Mouse (Mus musculus) intestine, embryonic 15.5 days (tissue): Measurements from ENCODE around the gene Gm49405. TPM values are rescaled to one million over a fixed set of nuclear protein-coding genes. Genes with fewer than 3 reads are reported as not detected.

Source experiments
- ATAC-seq: fragments of 200-750 bp; cut with Nextera tagmentation; 2 replicates; pipeline ENCODE4 v1.8.0; 2017; ENCODE audit warnings: moderate TSS enrichment, moderate library complexity
- H3K27ac ChIP-seq: fragments of 300-500 bp; sonication (generic); 2 replicates; pipeline ENCODE4 v1.5.1; 2015; ENCODE audit warnings: mild to moderate bottlenecking, inconsistent platforms
- H3K27me3 ChIP-seq: fragments of 300-500 bp; sonication (generic); replicated peaks from 2 replicates; pipeline ENCODE4 v1.6.1; 2015; ENCODE audit warnings: inconsistent platforms
- H3K36me3 ChIP-seq: fragments of 300-500 bp; sonication (generic); 2 replicates; pipeline ENCODE4 v1.6.1; 2015; ENCODE audit warnings: inconsistent platforms
- H3K4me1 ChIP-seq: fragments of 300-500 bp; sonication (generic); replicated peaks from 2 replicates; pipeline ENCODE4 v1.6.1; 2015; ENCODE audit warnings: inconsistent platforms
- H3K4me2 ChIP-seq: fragments of 300-500 bp; sonication (generic); replicated peaks from 2 replicates; pipeline ENCODE4 v1.6.1; 2015; ENCODE audit warnings: mild to moderate bottlenecking, inconsistent platforms
- H3K4me3 ChIP-seq: fragments of 300-500 bp; sonication (generic); replicated peaks from 2 replicates; pipeline ENCODE4 v1.5.1; 2015; ENCODE audit warnings: inconsistent platforms
- H3K9ac ChIP-seq: fragments of 300-500 bp; sonication (generic); 2 replicates; pipeline ENCODE4 v1.6.1; 2015; ENCODE audit warnings: inconsistent platforms
- H3K9me3 ChIP-seq: fragments of 300-500 bp; sonication (generic); 2 replicates; pipeline ENCODE4 v1.6.1; 2016; ENCODE audit warnings: inconsistent platforms
- WGBS: fragments of 180-500 bp; shearing (Covaris S2); methylation state at CpG from one replicate; pipeline ENCODE4 v1.1.7; 2015; 5-methylcytosine and 5-hydroxymethylcytosine counted together
- polyA plus RNA-seq: library from polyadenylated mRNA; unstranded; fragments of >200 nt; fragmentation: Nextera tagmentation; extraction: Ambion mirVana; gene quantifications from 2 replicates; pipeline ENCODE4 v1.2.1, GENCODE M21; 2015

The Gm49405 gene
- polyA plus RNA-seq, 1 experiment from 2014 or later: 2.1 TPM

DNA sequence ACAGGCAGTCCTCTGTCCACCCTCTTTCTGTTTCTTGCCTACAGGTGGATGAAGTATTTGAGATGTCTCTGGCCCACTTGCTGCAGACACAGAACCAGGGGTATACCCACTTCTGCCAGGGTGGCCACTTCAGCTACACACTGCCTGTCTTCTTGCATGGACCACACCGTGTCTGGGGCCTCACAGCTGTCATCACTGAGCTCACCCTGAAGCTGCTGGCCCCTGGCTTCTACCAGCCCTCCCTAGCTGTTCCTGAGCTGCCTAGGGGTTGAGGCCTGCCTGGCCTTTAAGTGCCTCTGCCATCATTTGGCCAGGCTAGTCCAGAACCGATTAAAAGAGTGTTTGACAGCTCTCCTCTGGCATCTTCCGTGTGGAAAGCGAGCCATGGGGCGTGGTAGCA lies 1.3 kb downstream of the Gm49405 start:
- H3K4me2 ChIP-seq: peak overlapping the region; percentile 79
- H3K27ac ChIP-seq: 0 out of 2 replicates have a peak overlapping the region, but pooled peaks have one; percentile 6
- H3K9me3 ChIP-seq: no peaks in the 10 kb centered on the region
- ATAC-seq: no peak
- H3K4me1 ChIP-seq: peaks cover 26% of the 10 kb centered on the region
- no peaks in the 10 kb centered on the region for H3K27me3 ChIP-seq
- peak overlapping the region; percentile 61; the same call in 1 of the 2 replicates for H3K4me3 ChIP-seq
- 75% methylated on average over 5 of the region's 5 CpGs for WGBS
- no peaks in the 10 kb centered on the region; the same call in 1 of the 2 replicates for H3K36me3 ChIP-seq
- peak overlapping the region; percentile 92; the same call in 1 of the 2 replicates for H3K9ac ChIP-seq

DNA sequence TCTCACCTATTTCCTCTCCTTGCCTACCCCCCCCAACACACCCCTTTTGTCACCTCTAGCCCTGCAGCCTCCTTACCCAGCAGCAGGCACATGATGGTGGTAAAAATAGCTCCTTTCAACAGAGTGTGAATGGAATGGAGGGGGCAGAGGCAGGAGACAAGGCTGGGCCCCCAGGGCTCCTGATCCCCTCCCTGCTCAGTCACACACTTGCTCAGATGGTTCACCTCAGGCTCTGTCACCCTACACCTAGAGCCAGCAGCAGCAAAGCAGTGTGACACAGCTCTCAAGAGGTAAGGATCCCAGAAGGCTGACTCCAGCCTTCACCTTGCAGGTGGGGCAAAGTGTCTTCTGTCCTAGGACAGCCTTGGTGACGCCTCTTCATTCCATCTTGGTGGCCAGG lies 2.7 kb downstream of the Gm49405 start, which contains the start of gene Doc2g:
TSS of gene Doc2g (plus strand) at position 202 of the 400 bp plus-strand sequence.
- no peak within 1 kb of the TSS for H3K9ac ChIP-seq
- 73% methylated on average over 1 of the region's 1 CpGs for WGBS
- H3K27ac ChIP-seq: no peak within 1 kb of the TSS
- no peak within 1 kb of the TSS for H3K4me2 ChIP-seq
- no peaks in the 10 kb centered on the region for H3K27me3 ChIP-seq
- H3K9me3 ChIP-seq: no peaks in the 10 kb centered on the region
- no peak for ATAC-seq
- H3K4me3 ChIP-seq: no peak within 1 kb of the TSS
- H3K36me3 ChIP-seq: peaks cover 12% of the 10 kb centered on the region
- peaks cover 26% of the 10 kb centered on the region for H3K4me1 ChIP-seq

DNA sequence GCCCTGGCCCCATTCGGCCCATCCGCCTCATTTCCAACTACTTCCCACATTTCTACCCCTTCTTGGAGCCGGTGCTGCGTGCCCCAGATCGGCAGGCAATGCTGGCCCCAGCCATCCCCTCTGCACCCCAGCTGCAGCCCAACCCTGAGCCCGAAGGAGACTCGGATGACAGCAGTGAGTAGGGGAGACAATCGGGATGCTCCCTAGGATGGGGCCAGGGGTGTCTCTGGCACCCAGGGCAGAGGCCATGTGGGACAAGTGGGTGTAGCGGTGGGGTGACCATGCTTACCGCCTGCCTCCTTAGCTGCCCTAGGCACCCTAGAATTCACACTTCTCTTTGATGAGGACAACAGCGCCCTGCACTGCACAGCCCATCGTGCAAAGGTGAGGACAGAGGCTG lies 3.2 kb downstream of the Gm49405 start:
- Histone ChIP-seq H3K4me1 (peaks cover 26% of the 10 kb centered on the region), H3K36me3 (peaks cover 18% of the 10 kb centered on the region), H3K9me3 (no peaks in the 10 kb centered on the region), H3K4me2 (no peak overlapping the region), H3K4me3 (no peak overlapping the region), H3K27me3 (no peaks in the 10 kb centered on the region), H3K9ac (no peak overlapping the region), H3K27ac (no peak overlapping the region)
- ATAC-seq: no peak
- WGBS: 75% methylated on average over 12 of the region's 12 CpGs

DNA sequence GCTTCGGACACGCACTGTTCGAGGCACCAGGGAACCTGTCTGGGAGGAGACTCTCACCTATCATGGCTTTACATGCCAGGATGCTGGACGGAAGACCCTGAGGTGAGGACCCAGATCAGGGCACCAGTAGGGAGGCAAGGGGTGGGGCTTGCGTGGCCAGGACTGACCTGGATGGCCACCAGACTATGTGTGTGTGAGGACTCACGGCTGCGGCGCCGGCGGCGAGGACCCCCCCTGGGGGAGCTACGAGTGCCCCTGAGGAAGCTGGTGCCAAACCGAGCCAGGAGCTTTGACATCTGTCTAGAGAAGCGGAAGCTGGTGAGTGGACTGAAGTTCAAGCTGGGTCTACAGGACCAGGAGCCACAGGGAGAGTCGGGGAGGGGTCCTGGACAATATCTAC lies 3.9 kb downstream of the Gm49405 start:
- ATAC-seq: no peak
- no peak overlapping the region for H3K4me3 ChIP-seq
- H3K27me3 ChIP-seq: no peaks in the 10 kb centered on the region
- no peak overlapping the region for H3K27ac ChIP-seq
- peaks cover 24% of the 10 kb centered on the region for H3K36me3 ChIP-seq
- 82% methylated on average over 15 of the region's 15 CpGs for WGBS
- H3K9ac ChIP-seq: no peak overlapping the region
- H3K9me3 ChIP-seq: no peaks in the 10 kb centered on the region
- no peak overlapping the region for H3K4me2 ChIP-seq
- peaks cover 25% of the 10 kb centered on the region for H3K4me1 ChIP-seq

DNA sequence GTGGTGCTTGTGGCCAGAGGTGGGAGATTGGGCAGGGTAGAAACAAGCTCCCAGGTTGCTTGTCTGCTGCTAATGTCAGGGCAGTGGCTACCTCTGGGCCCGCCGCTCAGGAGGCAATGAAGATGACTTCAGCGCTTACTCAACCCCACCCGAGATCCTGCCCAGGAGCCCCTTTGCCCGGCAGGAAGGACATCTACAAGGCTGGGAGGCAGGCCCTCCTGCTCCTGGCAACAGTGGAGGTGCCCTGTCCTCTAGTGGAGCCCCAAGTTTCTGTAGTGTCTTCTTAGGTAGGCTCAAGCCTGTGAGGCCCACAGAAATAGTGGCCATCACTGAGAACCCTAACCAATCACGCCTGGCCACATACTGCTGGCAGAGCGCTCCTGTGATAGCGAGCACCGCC lies 4.7 kb downstream of the Gm49405 start:
- Histone ChIP-seq H3K4me2 (no peak overlapping the region), H3K9ac (no peak overlapping the region), H3K9me3 (no peaks in the 10 kb centered on the region), H3K4me3 (no peak overlapping the region), H3K36me3 (peaks cover 24% of the 10 kb centered on the region), H3K4me1 (peaks cover 20% of the 10 kb centered on the region), H3K27ac (no peak overlapping the region), H3K27me3 (no peaks in the 10 kb centered on the region)
- whole genome bisulfite sequencing: 82% methylated on average over 9 of the region's 9 CpGs
- ATAC-seq: no peak

DNA sequence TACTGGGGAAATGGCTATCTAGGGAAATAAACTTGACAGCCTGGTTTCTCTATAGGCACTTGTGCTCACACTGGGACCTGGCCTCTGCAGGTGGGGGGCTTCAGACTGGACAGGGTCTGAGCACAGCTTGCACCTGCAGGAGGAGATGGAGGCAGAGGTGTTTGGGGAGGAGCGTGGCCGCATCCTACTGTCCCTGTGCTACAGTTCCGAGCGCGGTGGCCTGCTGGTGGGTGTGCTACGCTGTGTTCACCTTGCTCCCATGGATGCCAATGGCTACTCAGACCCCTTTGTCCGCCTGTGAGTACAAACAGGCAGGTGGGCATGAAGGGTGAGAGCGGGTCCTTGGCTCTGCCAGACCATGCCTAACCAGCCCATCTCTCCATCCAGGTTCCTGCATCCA lies 5.5 kb downstream of the Gm49405 start:
- peaks cover 25% of the 10 kb centered on the region for H3K36me3 ChIP-seq
- 94% methylated on average over 8 of the region's 8 CpGs for WGBS
- no peak for ATAC-seq

DNA sequence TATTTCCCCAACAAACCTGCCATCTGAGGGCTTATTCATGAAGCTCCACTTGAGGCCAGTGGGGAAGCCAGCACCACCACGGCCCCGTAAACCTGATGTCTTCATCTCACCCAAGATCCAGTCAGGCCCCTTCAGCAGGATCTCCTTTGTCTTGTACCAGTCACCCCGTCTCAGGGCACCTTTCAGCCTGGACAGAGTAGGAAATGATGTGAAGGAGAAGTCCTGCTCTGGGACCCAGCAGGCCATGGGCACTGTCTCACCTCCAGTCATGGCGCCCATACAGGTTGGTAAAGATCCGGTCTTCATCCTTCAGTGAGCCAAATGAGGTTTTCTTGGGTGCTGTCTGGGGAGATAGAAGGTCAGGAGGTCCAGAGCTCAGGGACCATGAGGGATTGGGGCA lies 10.7 kb downstream of the Gm49405 start:
- no peak overlapping the region for H3K9ac ChIP-seq
- WGBS: 93% methylated on average over 5 of the region's 5 CpGs
- ATAC-seq: no peak
- no peaks in the 10 kb centered on the region for H3K9me3 ChIP-seq
- H3K36me3 ChIP-seq: peaks cover 27% of the 10 kb centered on the region
- H3K27ac ChIP-seq: no peak overlapping the region
- peaks cover 8% of the 10 kb centered on the region; the same call in 1 of the 2 replicates for H3K4me1 ChIP-seq
- H3K4me3 ChIP-seq: no peak overlapping the region
- H3K27me3 ChIP-seq: no peaks in the 10 kb centered on the region
- H3K4me2 ChIP-seq: peak overlapping the region; percentile 60; the same call in 1 of the 2 replicates

More for the DNA sequence above, 5.5 kb downstream of the Gm49405 start:
- no peak overlapping the region for H3K27ac ChIP-seq
- H3K4me3 ChIP-seq: no peak overlapping the region
- H3K9ac ChIP-seq: no peak overlapping the region
- no peaks in the 10 kb centered on the region for H3K27me3 ChIP-seq
- H3K4me1 ChIP-seq: peaks cover 18% of the 10 kb centered on the region
- no peaks in the 10 kb centered on the region for H3K9me3 ChIP-seq
- no peak overlapping the region for H3K4me2 ChIP-seq

DNA sequence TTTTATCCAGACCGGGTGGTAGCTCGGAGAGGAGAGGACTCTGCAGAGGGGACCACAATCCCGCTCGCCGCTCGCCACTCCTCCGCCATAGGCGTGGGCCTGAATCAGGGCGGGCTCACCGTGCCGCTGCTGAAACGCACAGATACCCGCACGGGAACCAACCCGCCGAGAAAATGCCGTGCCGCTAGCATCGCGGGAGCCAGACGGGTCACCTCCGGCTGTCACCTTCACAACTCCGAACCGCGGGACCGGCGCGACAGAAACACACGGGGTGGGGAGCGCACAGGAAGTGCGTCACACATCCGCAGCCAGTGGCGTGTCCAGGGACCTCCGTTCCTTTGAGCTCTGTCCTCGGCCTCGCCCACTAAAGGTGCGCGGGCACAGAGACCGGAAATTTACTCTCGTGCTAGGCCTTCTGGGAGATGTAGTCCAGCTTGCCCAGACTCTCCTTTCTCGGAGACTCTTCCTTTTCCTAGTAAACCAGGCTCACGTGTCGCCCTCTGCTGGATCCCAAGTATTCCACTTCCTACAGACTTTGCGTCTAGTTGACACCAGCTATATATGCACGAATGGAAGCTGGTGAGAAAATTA lies 12.1 kb downstream of the Gm49405 start, which contains the start of gene Ndufv1:
TSS of gene Ndufv1 (minus strand) at position 375 of the 591 bp plus-strand sequence.
- ATAC-seq: peak; percentile 99
- peaks cover 8% of the 10 kb centered on the region; the same call in 1 of the 2 replicates for H3K4me1 ChIP-seq
- peak within 1 kb of the TSS; percentile 65 for H3K4me2 ChIP-seq
- no peaks in the 10 kb centered on the region for H3K9me3 ChIP-seq
- peak within 1 kb of the TSS; percentile 69 for H3K9ac ChIP-seq
- H3K36me3 ChIP-seq: peaks cover 20% of the 10 kb centered on the region
- under 1% methylated on average over 45 of the region's 45 CpGs for WGBS
- H3K4me3 ChIP-seq: peak within 1 kb of the TSS; percentile 80
- peak within 1 kb of the TSS; percentile 41; the same call in 1 of the 2 replicates for H3K27ac ChIP-seq
- no peaks in the 10 kb centered on the region for H3K27me3 ChIP-seq

DNA sequence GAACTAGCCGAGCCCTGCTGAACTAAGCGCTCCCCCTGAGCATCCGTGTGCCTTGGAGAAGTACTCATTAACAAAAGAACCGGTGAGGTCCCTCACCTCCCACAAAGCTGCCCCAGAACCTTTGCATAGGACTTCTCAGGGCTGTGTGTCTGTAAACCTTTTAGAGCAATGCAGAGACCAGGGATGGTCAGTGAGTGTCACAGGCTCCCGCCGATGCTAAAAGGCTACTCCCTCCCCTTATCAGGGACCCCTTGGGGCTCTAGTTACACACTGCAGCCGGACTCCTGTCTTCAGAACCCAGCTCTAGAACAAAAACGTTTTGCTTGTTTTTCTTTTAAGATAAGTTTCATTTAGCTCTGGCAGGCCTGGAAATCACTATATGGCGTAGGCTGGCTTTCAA lies 12.6 kb downstream of the Gm49405 start:
- peak overlapping the region; percentile 80 for H3K4me3 ChIP-seq
- no peak overlapping the region for H3K27ac ChIP-seq
- H3K36me3 ChIP-seq: peaks cover 15% of the 10 kb centered on the region
- ATAC-seq: peak; percentile 48
- peaks cover 8% of the 10 kb centered on the region; the same call in 1 of the 2 replicates for H3K4me1 ChIP-seq
- 15% methylated on average over 9 of the region's 9 CpGs for WGBS
- H3K4me2 ChIP-seq: peak overlapping the region; percentile 65
- peak overlapping the region; percentile 44 for H3K9ac ChIP-seq
- no peaks in the 10 kb centered on the region for H3K27me3 ChIP-seq
- no peaks in the 10 kb centered on the region for H3K9me3 ChIP-seq

DNA sequence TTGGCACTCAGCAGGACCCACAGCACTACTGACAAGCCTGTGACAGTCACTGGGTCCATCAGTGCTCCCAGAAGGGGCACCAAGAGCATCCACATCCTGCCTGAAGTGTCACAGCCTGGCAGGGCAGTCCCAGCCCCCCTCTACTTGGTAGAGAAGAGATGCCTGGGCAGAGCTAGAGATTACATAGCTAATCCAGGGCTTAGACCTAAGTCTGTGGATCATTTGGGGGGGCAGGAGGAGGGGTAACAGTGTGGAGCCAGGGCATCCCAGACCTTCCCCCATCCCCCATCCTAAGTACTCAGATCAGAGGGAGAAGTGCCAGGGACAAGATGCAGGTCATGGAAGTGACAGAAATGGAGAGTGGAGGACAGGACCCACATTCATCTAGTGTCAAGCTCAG lies 14.4 kb downstream of the Gm49405 start:
- H3K9ac ChIP-seq: no peak overlapping the region
- H3K4me2 ChIP-seq: no peak overlapping the region
- no peaks in the 10 kb centered on the region for H3K27me3 ChIP-seq
- no peak for ATAC-seq
- H3K4me3 ChIP-seq: no peak overlapping the region
- no peak overlapping the region for H3K27ac ChIP-seq
- no peaks in the 10 kb centered on the region for H3K9me3 ChIP-seq
- peaks cover 11% of the 10 kb centered on the region; the same call in 1 of the 2 replicates for H3K4me1 ChIP-seq
- H3K36me3 ChIP-seq: 0 out of 2 replicates have a peak, but pooled peaks cover 3% of the 10 kb centered on the region

DNA sequence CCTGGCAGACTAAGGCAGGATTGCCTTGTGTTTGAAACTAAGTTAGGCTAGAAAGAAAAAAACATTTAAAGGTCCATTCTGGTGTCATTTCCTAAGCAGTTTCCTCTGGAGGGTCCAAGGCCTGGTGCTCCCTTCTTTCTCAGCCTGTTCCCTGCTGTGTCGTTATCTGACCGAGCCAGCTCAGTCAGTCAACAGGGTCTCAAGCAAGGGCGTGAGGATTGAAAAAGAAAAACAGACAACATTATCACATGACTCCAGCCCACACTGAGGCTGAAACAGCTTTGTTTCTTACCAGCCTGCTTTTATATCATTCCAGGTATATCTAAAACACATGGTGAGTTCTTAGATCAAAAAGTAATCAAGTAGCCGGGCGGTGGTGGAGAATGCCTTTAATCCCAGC lies 15.2 kb downstream of the Gm49405 start:
- Histone ChIP-seq H3K9me3 (no peaks in the 10 kb centered on the region), H3K36me3 (0 out of 2 replicates have a peak, but pooled peaks cover 3% of the 10 kb centered on the region), H3K27ac (no peak overlapping the region), H3K4me1 (peaks cover 11% of the 10 kb centered on the region; the same call in 1 of the 2 replicates), H3K4me3 (no peak overlapping the region), H3K27me3 (no peaks in the 10 kb centered on the region), H3K4me2 (no peak overlapping the region), H3K9ac (no peak overlapping the region)
- WGBS: 66% methylated on average over 5 of the region's 5 CpGs
- no peak for ATAC-seq

DNA sequence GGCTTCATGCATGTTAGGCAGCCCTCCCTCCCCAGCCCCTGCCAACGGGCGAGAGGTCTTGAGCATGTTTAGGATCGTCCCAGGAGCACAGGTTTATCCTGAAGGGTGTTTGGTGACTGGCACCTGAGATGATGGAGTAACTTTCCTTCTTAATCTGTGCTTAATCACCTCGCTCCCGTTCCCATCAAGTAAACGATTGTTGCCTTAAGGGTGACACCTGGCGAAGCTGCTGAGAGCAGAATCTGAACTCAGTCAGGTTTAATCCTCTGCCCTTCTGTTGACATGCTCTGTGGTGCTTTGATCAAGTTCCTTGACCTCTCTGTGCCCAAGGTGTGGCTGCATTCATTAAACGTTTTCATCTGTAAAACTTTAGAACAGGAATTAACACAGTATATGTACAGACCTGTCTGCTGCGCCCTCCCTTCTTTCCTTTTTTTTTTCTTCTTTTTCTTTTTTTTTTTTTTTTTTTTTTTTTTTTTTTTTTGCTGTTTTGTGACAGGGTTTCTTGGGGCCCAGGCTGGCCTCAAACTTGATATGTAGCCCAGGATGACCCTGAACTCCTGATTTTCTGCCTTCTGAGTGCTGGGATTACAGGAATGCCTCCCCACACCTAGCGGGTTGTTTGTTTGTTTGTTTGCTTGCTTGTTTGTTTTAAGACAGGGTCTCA lies 17.6 kb downstream of the Gm49405 start:
- ATAC-seq: no peak

More for the DNA sequence above, 17.6 kb downstream of the Gm49405 start:
- no peak overlapping the region for H3K4me2 ChIP-seq
- H3K4me1 ChIP-seq: peaks cover 3% of the 10 kb centered on the region; the same call in 1 of the 2 replicates
- no peaks in the 10 kb centered on the region for H3K9me3 ChIP-seq
- no peak overlapping the region for H3K9ac ChIP-seq
- 66% methylated on average over 10 of the region's 10 CpGs for WGBS
- H3K4me3 ChIP-seq: no peak overlapping the region
- no peaks in the 10 kb centered on the region for H3K27me3 ChIP-seq
- H3K36me3 ChIP-seq: no peaks in the 10 kb centered on the region
- H3K27ac ChIP-seq: no peak overlapping the region
